Mouse (Mus musculus): ENCODE results near the gene Arhgef3. TPM values are rescaled to one million over a fixed set of nuclear protein-coding genes. Genes with fewer than 3 reads are reported as not detected.

Gene Arhgef3
- total RNA-seq, 1 experiment = 7.6 TPM

- Histone ChIP-seq H3K4me1 (ENCODE audit: control insufficient read depth in 2 of 2, insufficient read depth in 2 of 2, low read length in 2 of 2, poor library complexity in 1 of 2) (peaks cover 0 to 7% of the 10 kb centered on the region in 2 experiments; a peak in 2 of 4 replicates), H3K9ac (ENCODE audit: insufficient read depth, low read depth, low read length, poor library complexity, severe bottlenecking) (no peak overlapping the region), H3K4me3 (ENCODE audit: insufficient read depth in 1 of 2, low read depth in 1 of 2, low read length in 2 of 2, poor library complexity in 1 of 2, severe bottlenecking in 1 of 2) (no peak overlapping the region), H3K36me3 (ENCODE audit: control insufficient read depth, insufficient read depth, low read length, poor library complexity, severe bottlenecking) (no peaks in the 10 kb centered on the region), H3K9me3 (ENCODE audit: control insufficient read depth, insufficient read depth, low read depth, low read length) (no peaks in the 10 kb centered on the region), H3K27ac (ENCODE audit: insufficient read depth, low read depth, low read length, poor library complexity, severe bottlenecking) (no peak overlapping the region)
- no peak for TF ChIP-seq ZC3H11A (IDR thresholded peaks at IDR 0.05; ENCODE audit: borderline replicate concordance, low read depth, low read length)
- TF ChIP-seq HCFC1 (IDR thresholded peaks at IDR 0.05; ENCODE audit: borderline replicate concordance, insufficient read depth, low read length) = no peak
- no peak for TF ChIP-seq ZNF384 (IDR thresholded peaks at IDR 0.05; ENCODE audit: low read depth, low read length)
- no peak for TF ChIP-seq CHD2 (IDR thresholded peaks at IDR 0.05; ENCODE audit: low read depth, low read length)
- TF ChIP-seq MAFK (IDR thresholded peaks at IDR 0.05; ENCODE audit: insufficient read depth, low read depth, low read length) = no peak
- in situ Hi-C loops (cut with MboI; ENCODE audit: low sequenced_read_pairs in 2 of 2, unreplicated experiment in 2 of 2) = no loop called here
- no peak for DNase-seq (ENCODE audit: low read depth, low spot score)
Observed at GRCm38 (mm10) chr14:27317146-27317545, 202.4 kb downstream of the Arhgef3 start.

GRCm38 (mm10) chr14:27319386-27319785 is 204.7 kb downstream of the Arhgef3 start:
- in situ Hi-C loops (cut with MboI; ENCODE audit: low sequenced_read_pairs in 2 of 2, unreplicated experiment in 2 of 2) = no loop called here
- no peak overlapping the region for H3K9ac ChIP-seq (ENCODE audit: insufficient read depth, low read depth, low read length, poor library complexity, severe bottlenecking)
- no peak for DNase-seq (ENCODE audit: low read depth, low spot score)
- H3K36me3 ChIP-seq (ENCODE audit: control insufficient read depth, insufficient read depth, low read length, poor library complexity, severe bottlenecking) = no peaks in the 10 kb centered on the region
- H3K27ac ChIP-seq (ENCODE audit: insufficient read depth, low read depth, low read length, poor library complexity, severe bottlenecking) = no peak overlapping the region
- no peak overlapping the region for H3K4me3 ChIP-seq (ENCODE audit: insufficient read depth in 1 of 2, low read depth in 1 of 2, low read length in 2 of 2, poor library complexity in 1 of 2, severe bottlenecking in 1 of 2)
- H3K9me3 ChIP-seq (ENCODE audit: control insufficient read depth, insufficient read depth, low read depth, low read length) = no peaks in the 10 kb centered on the region
- TF ChIP-seq ZC3H11A (IDR thresholded peaks at IDR 0.05; ENCODE audit: borderline replicate concordance, low read depth, low read length) (no peak), HCFC1 (IDR thresholded peaks at IDR 0.05; ENCODE audit: borderline replicate concordance, insufficient read depth, low read length) (no peak), ZNF384 (IDR thresholded peaks at IDR 0.05; ENCODE audit: low read depth, low read length) (no peak), MAFK (IDR thresholded peaks at IDR 0.05; ENCODE audit: insufficient read depth, low read depth, low read length) (no peak), CHD2 (IDR thresholded peaks at IDR 0.05; ENCODE audit: low read depth, low read length) (no peak)
- H3K4me1 ChIP-seq (ENCODE audit: control insufficient read depth in 2 of 2, insufficient read depth in 2 of 2, low read length in 2 of 2, poor library complexity in 1 of 2) = peaks cover 0 to 7% of the 10 kb centered on the region in 2 experiments; a peak in 2 of 4 replicates

- in situ Hi-C loops (cut with MboI; ENCODE audit: low sequenced_read_pairs in 2 of 2, unreplicated experiment in 2 of 2) = no loop called here
Observed at GRCm38 (mm10) chr14:27322041-27322440, 207.3 kb downstream of the Arhgef3 start.

GRCm38 (mm10) chr14:27324689-27325088 is 210.0 kb downstream of the Arhgef3 start:
- in situ Hi-C loops (cut with MboI; ENCODE audit: low sequenced_read_pairs in 2 of 2, unreplicated experiment in 2 of 2) = no loop called here
- TF ChIP-seq ZNF384 (IDR thresholded peaks at IDR 0.05; ENCODE audit: low read depth, low read length) (no peak), HCFC1 (IDR thresholded peaks at IDR 0.05; ENCODE audit: borderline replicate concordance, insufficient read depth, low read length) (no peak), CHD2 (IDR thresholded peaks at IDR 0.05; ENCODE audit: low read depth, low read length) (no peak), ZC3H11A (IDR thresholded peaks at IDR 0.05; ENCODE audit: borderline replicate concordance, low read depth, low read length) (no peak), MAFK (IDR thresholded peaks at IDR 0.05; ENCODE audit: insufficient read depth, low read depth, low read length) (no peak)
- H3K4me3 ChIP-seq (ENCODE audit: insufficient read depth in 1 of 2, low read depth in 1 of 2, low read length in 2 of 2, poor library complexity in 1 of 2, severe bottlenecking in 1 of 2) = no peak overlapping the region
- no peak overlapping the region for H3K27ac ChIP-seq (ENCODE audit: insufficient read depth, low read depth, low read length, poor library complexity, severe bottlenecking)
- H3K9ac ChIP-seq (ENCODE audit: insufficient read depth, low read depth, low read length, poor library complexity, severe bottlenecking) = no peak overlapping the region
- no peaks in the 10 kb centered on the region for H3K36me3 ChIP-seq (ENCODE audit: control insufficient read depth, insufficient read depth, low read length, poor library complexity, severe bottlenecking)
- no peaks in the 10 kb centered on the region for H3K9me3 ChIP-seq (ENCODE audit: control insufficient read depth, insufficient read depth, low read depth, low read length)
- DNase-seq (ENCODE audit: low read depth, low spot score) = no peak
- H3K4me1 ChIP-seq (ENCODE audit: control insufficient read depth in 2 of 2, insufficient read depth in 2 of 2, low read length in 2 of 2, poor library complexity in 1 of 2) = no peaks in the 10 kb centered on the region

More at GRCm38 (mm10) chr14:27322041-27322440, 207.3 kb downstream of the Arhgef3 start:
- Histone ChIP-seq H3K9me3 (ENCODE audit: control insufficient read depth, insufficient read depth, low read depth, low read length) (no peaks in the 10 kb centered on the region), H3K9ac (ENCODE audit: insufficient read depth, low read depth, low read length, poor library complexity, severe bottlenecking) (no peak overlapping the region), H3K27ac (ENCODE audit: insufficient read depth, low read depth, low read length, poor library complexity, severe bottlenecking) (no peak overlapping the region), H3K4me1 (ENCODE audit: control insufficient read depth in 2 of 2, insufficient read depth in 2 of 2, low read length in 2 of 2, poor library complexity in 1 of 2) (no peaks in the 10 kb centered on the region), H3K4me3 (ENCODE audit: insufficient read depth in 1 of 2, low read depth in 1 of 2, low read length in 2 of 2, poor library complexity in 1 of 2, severe bottlenecking in 1 of 2) (no peak overlapping the region), H3K36me3 (ENCODE audit: control insufficient read depth, insufficient read depth, low read length, poor library complexity, severe bottlenecking) (no peaks in the 10 kb centered on the region)
- DNase-seq (ENCODE audit: low read depth, low spot score) = no peak
- no peak for TF ChIP-seq CHD2 (IDR thresholded peaks at IDR 0.05; ENCODE audit: low read depth, low read length)

- Histone ChIP-seq H3K36me3 (ENCODE audit: control insufficient read depth, insufficient read depth, low read length, poor library complexity, severe bottlenecking) (no peaks in the 10 kb centered on the region), H3K4me3 (ENCODE audit: insufficient read depth in 1 of 2, low read depth in 1 of 2, low read length in 2 of 2, poor library complexity in 1 of 2, severe bottlenecking in 1 of 2) (no peak overlapping the region), H3K27ac (ENCODE audit: insufficient read depth, low read depth, low read length, poor library complexity, severe bottlenecking) (no peak overlapping the region), H3K4me1 (ENCODE audit: control insufficient read depth in 2 of 2, insufficient read depth in 2 of 2, low read length in 2 of 2, poor library complexity in 1 of 2) (no peaks in the 10 kb centered on the region), H3K9ac (ENCODE audit: insufficient read depth, low read depth, low read length, poor library complexity, severe bottlenecking) (no peak overlapping the region), H3K9me3 (ENCODE audit: control insufficient read depth, insufficient read depth, low read depth, low read length) (no peaks in the 10 kb centered on the region)
- DNase-seq (ENCODE audit: low read depth, low spot score) = no peak
- no peak for TF ChIP-seq ZC3H11A (IDR thresholded peaks at IDR 0.05; ENCODE audit: borderline replicate concordance, low read depth, low read length)
- no peak for TF ChIP-seq MAFK (IDR thresholded peaks at IDR 0.05; ENCODE audit: insufficient read depth, low read depth, low read length)
- no peak for TF ChIP-seq CHD2 (IDR thresholded peaks at IDR 0.05; ENCODE audit: low read depth, low read length)
- TF ChIP-seq HCFC1 (IDR thresholded peaks at IDR 0.05; ENCODE audit: borderline replicate concordance, insufficient read depth, low read length) = no peak
- TF ChIP-seq ZNF384 (IDR thresholded peaks at IDR 0.05; ENCODE audit: low read depth, low read length) = no peak
- in situ Hi-C loops (cut with MboI; ENCODE audit: low sequenced_read_pairs in 2 of 2, unreplicated experiment in 2 of 2) = no loop called here
Observed at GRCm38 (mm10) chr14:27325537-27325936, 210.8 kb downstream of the Arhgef3 start.

All from ES-E14 (cell line).